Mouse (Mus musculus) left cerebral cortex, postnatal 4 days (tissue): ENCODE data around the gene Aff3. TPM values are rescaled to one million over a fixed set of nuclear protein-coding genes. Genes with fewer than 3 reads are reported as not detected.

Source experiments
- DNase-seq: peaks from one replicate; pipeline ENCODE4 v3.0.0-alpha.2; 2022
- intact Hi-C: fragments of 180-260 bp; cut with DNase I; formaldehyde crosslinking; loops from one replicate; pipeline ENCODE4 v1.15.1; 2025
- total RNA-seq, 2 experiments: library from RNA; stranded (reverse); gene quantifications; 2 replicates each; pipeline ENCODE4 v1.2.3; 2021

Gene Aff3
- total RNA-seq, 2 experiments from 2014 or later, result 159 to 167 TPM

- intact Hi-C loops, result no loop called here
- no peak for DNase-seq
Measured at GRCm38 (mm10) chr1:38658376-38658775, 6.4 kb downstream of the Aff3 start.

DNA sequence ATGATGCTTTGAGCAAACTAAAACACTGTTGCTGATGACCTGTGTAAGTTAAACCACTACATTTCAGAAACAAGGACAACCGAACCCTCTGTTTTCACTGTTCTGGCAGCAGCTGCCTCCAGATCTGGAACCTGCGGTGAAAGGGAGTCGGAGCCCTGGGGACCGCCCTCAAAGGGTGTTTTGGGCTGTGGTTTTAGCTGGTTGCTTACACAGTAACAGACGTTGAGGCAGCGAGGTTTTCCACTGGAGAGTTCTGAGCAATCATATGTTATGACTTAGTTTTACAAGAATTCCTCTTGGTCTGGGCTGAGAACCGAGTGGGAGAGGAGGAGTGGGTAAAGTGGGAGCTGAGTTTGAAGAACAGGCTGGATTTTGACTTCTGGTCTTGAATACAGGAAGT lies 7.1 kb downstream of the Aff3 start:
- intact Hi-C loops, result no loop called here
- DNase-seq, result no peak

DNA sequence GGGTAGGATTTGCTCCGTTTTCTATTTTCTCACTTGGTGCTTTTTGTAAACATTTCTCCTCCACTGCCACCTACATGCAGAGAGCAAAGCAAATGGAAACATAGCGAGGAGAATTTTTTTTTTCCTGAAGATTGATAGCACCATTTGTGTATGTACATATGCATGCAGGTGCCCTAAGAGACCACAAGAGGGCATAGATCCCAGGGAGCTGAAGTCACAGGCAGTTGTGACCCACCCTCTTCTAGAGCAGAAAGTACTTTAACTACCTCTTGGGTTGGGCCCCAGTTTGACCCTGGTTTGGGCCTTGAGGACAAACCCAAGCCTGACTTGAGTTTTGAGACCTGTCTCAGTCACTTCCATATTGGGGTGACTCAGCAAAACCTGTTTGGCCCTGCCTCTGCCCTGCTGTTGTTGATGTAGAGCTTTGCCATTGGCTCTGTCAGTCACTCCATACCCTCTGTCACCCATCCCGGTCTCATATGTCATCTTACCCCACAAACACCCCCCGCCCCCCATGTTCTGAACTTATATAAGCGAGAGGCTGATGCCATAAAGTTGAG lies 9.7 kb downstream of the Aff3 start:
- intact Hi-C loops, result no loop called here
- DNase-seq, result no peak

GRCm38 (mm10) chr1:38650031-38650430 lies 14.7 kb downstream of the Aff3 start:
- intact Hi-C loops, result no loop called here
- DNase-seq, result no peak

DNA sequence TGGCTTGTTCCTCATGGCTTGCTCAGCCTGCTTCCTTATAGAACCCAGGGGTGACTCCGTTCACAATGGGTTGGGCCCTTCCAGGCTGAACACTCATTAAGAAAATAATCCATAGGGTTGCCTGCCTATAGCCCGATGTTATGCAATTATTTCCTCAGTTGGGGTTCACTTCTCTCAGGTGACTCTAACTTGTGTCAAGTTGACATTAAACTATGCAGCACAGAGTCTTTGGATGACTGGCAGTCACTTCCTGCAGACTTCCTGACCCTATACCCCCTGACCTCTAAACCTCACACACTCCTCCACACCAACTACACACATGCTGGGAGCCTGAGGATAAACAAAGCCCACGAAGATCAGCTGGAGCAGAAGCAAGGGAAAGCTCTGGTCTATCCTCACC lies 15.6 kb downstream of the Aff3 start:
- intact Hi-C loops, result no loop called here

DNA sequence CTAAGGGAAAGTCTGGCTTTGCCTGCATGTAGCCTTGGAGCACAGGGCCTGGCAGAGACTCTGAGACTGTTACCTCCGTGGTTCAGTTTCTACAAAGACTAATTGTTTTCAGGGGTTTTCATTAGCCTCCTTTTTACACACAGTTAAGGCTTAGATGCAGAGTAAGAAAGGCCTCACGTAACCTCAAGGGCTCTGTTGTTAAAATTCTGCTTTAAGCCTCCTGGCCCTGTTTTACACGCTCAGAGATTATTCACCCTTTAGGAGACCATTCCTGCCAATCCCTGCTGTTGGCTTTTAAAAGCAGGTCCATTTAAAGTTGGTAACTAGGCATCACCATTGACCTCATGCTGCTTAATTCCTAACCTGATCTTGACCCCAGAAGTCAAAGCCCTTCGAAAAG lies 22.5 kb downstream of the Aff3 start:
- DNase-seq, result no peak
- intact Hi-C loops, result no loop called here

More for the DNA sequence above, 15.6 kb downstream of the Aff3 start:
- DNase-seq, result no peak

GRCm38 (mm10) chr1:38639669-38640068 lies 25.1 kb downstream of the Aff3 start:
- intact Hi-C loops, result no loop called here
- DNase-seq, result no peak

- DNase-seq, result no peak
- intact Hi-C loops, result no loop called here
Measured at GRCm38 (mm10) chr1:38635596-38635995, 29.2 kb downstream of the Aff3 start.

DNA sequence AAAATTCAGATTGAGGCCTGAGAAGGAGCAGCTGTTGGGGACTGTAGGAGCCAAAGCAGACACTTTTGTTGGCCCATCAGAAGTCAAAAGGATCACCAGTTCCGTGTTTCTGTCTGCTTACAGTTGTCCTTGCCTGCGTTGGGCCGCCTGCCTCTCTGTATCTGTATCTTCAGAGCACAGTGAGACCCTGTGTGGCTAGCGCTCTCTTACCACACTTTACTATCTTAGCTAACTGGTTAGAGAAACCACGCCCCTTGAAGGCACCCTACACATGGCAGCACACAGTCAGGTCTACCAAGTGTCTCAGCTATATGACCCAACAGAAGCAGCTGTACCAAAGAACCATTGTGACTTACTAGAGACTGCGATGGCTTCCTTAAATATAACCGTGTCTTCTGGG lies 30.7 kb downstream of the Aff3 start:
- DNase-seq, result no peak
- intact Hi-C loops, result no loop called here

- no peak for DNase-seq
- intact Hi-C loops, result no loop called here
Measured at GRCm38 (mm10) chr1:38632461-38633180, 32.1 kb downstream of the Aff3 start.

- intact Hi-C loops, result no loop called here
- DNase-seq, result peak; percentile 58
Measured at GRCm38 (mm10) chr1:38631501-38632279, 33.1 kb downstream of the Aff3 start.

GRCm38 (mm10) chr1:38628901-38629585 lies 35.7 kb downstream of the Aff3 start:
- DNase-seq, result peak; percentile 28
- intact Hi-C loops, result loop anchor here (5.0 kb wide), 1 partner anchor 138 kb away; no protein-coding TSS in a partner anchor

- intact Hi-C loops, result loop anchor here (5.0 kb wide), 1 partner anchor 139 kb away; no protein-coding TSS in a partner anchor
- DNase-seq, result peak; percentile 23
Measured at GRCm38 (mm10) chr1:38628426-38628825, 36.3 kb downstream of the Aff3 start.

GRCm38 (mm10) chr1:38627683-38628361 lies 36.9 kb downstream of the Aff3 start:
- intact Hi-C loops, result loop anchor here (5.0 kb wide), 1 partner anchor 139 kb away; no protein-coding TSS in a partner anchor
- DNase-seq, result peak; percentile 53

DNA sequence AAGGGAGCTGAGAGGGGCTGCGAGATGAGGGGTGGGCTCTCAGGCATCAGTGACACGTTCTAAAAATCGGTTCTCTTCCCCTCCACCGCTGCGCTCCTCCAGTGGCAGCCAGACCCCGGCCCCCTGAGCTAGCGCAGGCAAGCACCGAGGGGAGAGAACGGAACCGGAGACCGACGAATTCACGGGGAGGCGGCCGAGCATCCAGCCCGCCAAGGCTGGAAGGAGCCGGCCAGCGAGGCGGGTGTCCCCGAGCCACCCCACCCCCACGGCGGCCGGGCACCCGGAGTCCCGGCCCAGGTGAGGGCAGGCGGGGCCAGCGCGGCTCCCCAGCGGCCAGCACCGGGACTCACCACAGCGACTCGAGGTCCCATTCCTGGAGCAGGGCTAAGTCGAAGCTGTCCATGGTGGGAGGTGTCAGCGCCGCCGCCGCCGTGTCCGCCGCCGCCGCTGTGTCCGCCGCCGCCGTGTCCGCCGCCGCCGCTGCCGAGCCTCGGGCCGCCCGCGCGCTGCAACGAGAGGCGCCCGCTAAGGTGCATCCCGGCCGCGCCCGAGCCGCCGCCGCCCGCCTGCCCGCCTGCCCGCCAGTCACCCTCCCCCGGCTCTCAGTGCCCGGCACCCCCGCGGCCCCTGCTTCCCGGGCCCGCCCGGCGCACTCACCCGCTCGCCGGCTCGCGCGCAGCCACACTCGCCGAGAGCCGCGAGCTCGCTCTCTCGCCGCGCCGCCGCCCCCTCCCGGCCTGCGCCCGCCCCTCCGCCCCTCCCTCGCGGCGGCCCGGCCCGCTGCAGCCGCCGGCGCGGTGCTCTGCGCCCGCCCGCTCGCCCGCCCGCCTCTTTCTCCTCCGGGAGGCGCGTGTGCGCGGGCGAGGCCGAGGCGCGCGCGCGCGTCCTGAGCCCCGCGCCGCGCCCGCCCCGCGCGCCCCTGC lies 37.8 kb downstream of the Aff3 start:
- peak; percentile 75 for DNase-seq
- intact Hi-C loops, result loop anchor here (5.0 kb wide), 1 partner anchor 140 kb away; no protein-coding TSS in a partner anchor

DNA sequence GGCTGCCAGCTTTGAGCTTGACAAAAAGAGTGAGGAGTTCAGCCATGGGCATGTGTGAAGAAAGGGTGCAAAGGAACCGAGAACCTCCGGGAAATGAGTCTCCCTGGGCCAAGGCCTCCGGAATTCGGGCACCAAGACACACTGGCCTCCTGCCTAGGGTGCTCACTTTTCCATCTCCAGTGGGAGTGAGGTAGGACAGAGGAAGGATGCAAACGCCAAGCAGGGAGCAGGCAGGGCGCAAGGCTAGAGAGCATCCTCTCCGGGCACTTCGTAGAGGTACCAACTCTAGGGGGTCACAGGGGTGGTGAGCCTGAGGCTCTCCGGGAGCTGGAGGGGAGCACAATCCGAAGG lies 38.4 kb downstream of the Aff3 start:
- no peak for DNase-seq
- intact Hi-C loops, result loop anchor here (5.0 kb wide), 1 partner anchor 141 kb away; no protein-coding TSS in a partner anchor

GRCm38 (mm10) chr1:38621840-38622239 lies 42.9 kb downstream of the Aff3 start:
- intact Hi-C loops, result no loop called here

DNA sequence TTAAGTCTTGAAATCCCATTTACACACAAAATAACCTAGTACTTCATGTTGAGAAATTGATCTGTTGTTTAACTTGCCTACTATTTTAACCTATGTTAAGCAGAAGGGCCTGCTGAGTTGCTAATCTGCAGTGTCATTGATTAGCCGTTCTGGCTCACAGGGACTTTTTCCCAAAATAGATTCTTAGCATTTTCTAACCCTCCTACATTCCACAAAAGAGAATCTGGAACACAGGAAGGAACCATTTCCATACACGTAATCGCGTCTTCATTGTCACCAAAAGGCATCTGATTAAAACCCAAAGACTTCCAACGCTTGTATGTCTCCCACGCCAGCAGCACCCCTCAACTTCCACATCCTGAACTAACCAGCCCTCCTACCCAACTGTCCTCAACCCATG lies 44.4 kb downstream of the Aff3 start:
- DNase-seq, result no peak

More at GRCm38 (mm10) chr1:38621840-38622239, 42.9 kb downstream of the Aff3 start:
- no peak for DNase-seq

GRCm38 (mm10) chr1:38606741-38607140 lies 58.0 kb downstream of the Aff3 start:
- DNase-seq, result peak; percentile 63

More for the DNA sequence above, 44.4 kb downstream of the Aff3 start:
- intact Hi-C loops, result no loop called here

More at GRCm38 (mm10) chr1:38606741-38607140, 58.0 kb downstream of the Aff3 start:
- intact Hi-C loops, result no loop called here
